Mouse (Mus musculus) embryonic facial prominence, embryonic 13.5 days (tissue): Measurements from ENCODE around the gene Akt1. TPM values are rescaled to one million over a fixed set of nuclear protein-coding genes. Genes with fewer than 3 reads are reported as not detected.

Experiments
- ATAC-seq: fragments of 200-750 bp; cut with Nextera tagmentation; 2 replicates; pipeline ENCODE4 v1.8.0; 2017; ENCODE audit warnings: low read depth; ENCODE audit not compliant: insufficient number of reproducible peaks, insufficient read depth, low FRiP score, low TSS enrichment
- H3K27ac ChIP-seq: fragments of 300-500 bp; sonication (generic); 2 replicates; pipeline ENCODE4 v1.5.1; 2015; ENCODE audit warnings: moderate library complexity, mild to moderate bottlenecking, inconsistent platforms
- H3K27me3 ChIP-seq: fragments of 300-500 bp; sonication (generic); 2 replicates; pipeline ENCODE4 v1.6.1; 2015; ENCODE audit warnings: mild to moderate bottlenecking, inconsistent platforms
- H3K36me3 ChIP-seq: fragments of 300-500 bp; sonication (generic); 2 replicates; pipeline ENCODE4 v1.6.1; 2015; ENCODE audit warnings: mild to moderate bottlenecking, inconsistent platforms
- H3K4me1 ChIP-seq: fragments of 300-500 bp; sonication (generic); 2 replicates; pipeline ENCODE4 v1.6.1; 2015; ENCODE audit warnings: inconsistent platforms
- H3K4me2 ChIP-seq: fragments of 300-500 bp; sonication (generic); 2 replicates; pipeline ENCODE4 v1.6.1; 2015; ENCODE audit warnings: moderate library complexity, mild to moderate bottlenecking, inconsistent platforms
- H3K4me3 ChIP-seq: fragments of 300-500 bp; sonication (generic); 2 replicates; pipeline ENCODE4 v1.5.1; 2015; ENCODE audit warnings: mild to moderate bottlenecking, inconsistent platforms
- H3K9ac ChIP-seq: fragments of 300-500 bp; sonication (generic); 2 replicates; pipeline ENCODE4 v1.6.1; 2015; ENCODE audit warnings: mild to moderate bottlenecking, inconsistent platforms
- H3K9me3 ChIP-seq: fragments of 300-500 bp; sonication (generic); 2 replicates; pipeline ENCODE4 v1.6.1; 2016; ENCODE audit warnings: inconsistent platforms
- WGBS: fragments of 180-500 bp; shearing (Covaris S2); methylation state at CpG from one replicate; pipeline ENCODE4 v1.1.7; 2015; ENCODE audit warnings: mixed read lengths; 5-methylcytosine and 5-hydroxymethylcytosine counted together
- polyA plus RNA-seq: library from polyadenylated mRNA; unstranded; fragments of >200 nt; fragmentation: Nextera tagmentation; extraction: Ambion mirVana; gene quantifications from 2 replicates; pipeline ENCODE4 v1.2.1, GENCODE M21; 2015

Gene Akt1
- polyA plus RNA-seq, 1 experiment from 2014 or later = 49.7 TPM

GRCm38 (mm10) chr12:112679027-112679996 lies 4.6 kb upstream of the Akt1 start:
- peak overlapping the region; percentile 62 for H3K4me3 ChIP-seq
- ATAC-seq = 0 out of 2 replicates have a peak, but pooled peaks have one; percentile 20
- H3K36me3 ChIP-seq = no peaks in the 10 kb centered on the region
- H3K9ac ChIP-seq = peak overlapping the region; percentile 73
- H3K27me3 ChIP-seq = peaks cover 71% of the 10 kb centered on the region
- peak overlapping the region; percentile 94 for H3K4me2 ChIP-seq
- H3K9me3 ChIP-seq = no peaks in the 10 kb centered on the region
- H3K4me1 ChIP-seq = peaks cover 33% of the 10 kb centered on the region
- no peak overlapping the region for H3K27ac ChIP-seq
- 4% methylated on average over 67 of the region's 87 CpGs for WGBS

GRCm38 (mm10) chr12:112678555-112679026 lies 3.9 kb upstream of the Akt1 start, which contains the start of gene Zbtb42:
Zbtb42 (plus strand) TSS chr12:112678828.
- peak within 1 kb of the TSS; percentile 73 for H3K9ac ChIP-seq
- peak within 1 kb of the TSS; percentile 62 for H3K4me3 ChIP-seq
- under 1% methylated on average over 60 of the region's 60 CpGs for WGBS
- H3K27ac ChIP-seq = no peak within 1 kb of the TSS
- H3K9me3 ChIP-seq = no peaks in the 10 kb centered on the region
- H3K36me3 ChIP-seq = no peaks in the 10 kb centered on the region
- peaks cover 66% of the 10 kb centered on the region for H3K27me3 ChIP-seq
- H3K4me2 ChIP-seq = peak within 1 kb of the TSS; percentile 94
- ATAC-seq = no peak
- H3K4me1 ChIP-seq = peaks cover 33% of the 10 kb centered on the region

- Histone ChIP-seq H3K4me2 (peak overlapping the region; percentile 94), H3K4me3 (peak overlapping the region; percentile 62), H3K27ac (no peak overlapping the region), H3K36me3 (no peaks in the 10 kb centered on the region), H3K4me1 (peaks cover 34% of the 10 kb centered on the region), H3K27me3 (peaks cover 61% of the 10 kb centered on the region), H3K9ac (peak overlapping the region; percentile 73), H3K9me3 (no peaks in the 10 kb centered on the region)
- ATAC-seq = no peak
- WGBS = 22% methylated on average over 19 of the region's 19 CpGs
Observed at GRCm38 (mm10) chr12:112677943-112678554, 3.4 kb upstream of the Akt1 start.

- Histone ChIP-seq H3K4me3 (no peak overlapping the region), H3K27me3 (peaks cover 51% of the 10 kb centered on the region), H3K4me2 (no peak overlapping the region), H3K9ac (no peak overlapping the region), H3K27ac (no peak overlapping the region), H3K9me3 (no peaks in the 10 kb centered on the region), H3K36me3 (no peaks in the 10 kb centered on the region), H3K4me1 (peaks cover 44% of the 10 kb centered on the region)
- WGBS = 62% methylated on average over 5 of the region's 5 CpGs
- ATAC-seq = no peak
Observed at GRCm38 (mm10) chr12:112677076-112677475, 2.4 kb upstream of the Akt1 start.

- WGBS = 17% methylated on average over 18 of the region's 18 CpGs
- Histone ChIP-seq H3K9ac (peak overlapping the region; percentile 99), H3K4me1 (peaks cover 60% of the 10 kb centered on the region), H3K4me2 (peak overlapping the region; percentile 85), H3K9me3 (no peaks in the 10 kb centered on the region), H3K36me3 (peaks cover 8% of the 10 kb centered on the region), H3K27ac (peak overlapping the region; percentile 95), H3K27me3 (peaks cover 35% of the 10 kb centered on the region), H3K4me3 (peak overlapping the region; percentile 100)
- peak; percentile 58 for ATAC-seq
Observed at GRCm38 (mm10) chr12:112675245-112676035, 756 bp upstream of the Akt1 start.

- H3K9me3 ChIP-seq = no peaks in the 10 kb centered on the region
- H3K36me3 ChIP-seq = peaks cover 26% of the 10 kb centered on the region
- under 1% methylated on average over 67 of the region's 68 CpGs for WGBS
- H3K27ac ChIP-seq = peak overlapping the region; percentile 95
- peak overlapping the region; percentile 99 for H3K9ac ChIP-seq
- ATAC-seq = no peak
- H3K4me2 ChIP-seq = peak overlapping the region; percentile 85
- peak overlapping the region; percentile 100 for H3K4me3 ChIP-seq
- H3K27me3 ChIP-seq = peaks cover 17% of the 10 kb centered on the region
- peaks cover 53% of the 10 kb centered on the region for H3K4me1 ChIP-seq
Observed at GRCm38 (mm10) chr12:112673576-112674091, 1.1 kb downstream of the Akt1 start.

GRCm38 (mm10) chr12:112672744-112673575 lies 1.7 kb downstream of the Akt1 start:
- H3K27me3 ChIP-seq = peaks cover 10% of the 10 kb centered on the region

GRCm38 (mm10) chr12:112671891-112672290 lies 2.8 kb downstream of the Akt1 start:
- Histone ChIP-seq H3K4me1 (peaks cover 56% of the 10 kb centered on the region), H3K27me3 (no peaks in the 10 kb centered on the region), H3K27ac (no peak overlapping the region), H3K9ac (peak overlapping the region; percentile 51; the same call in 1 of the 2 replicates), H3K4me3 (peak overlapping the region; percentile 100), H3K4me2 (peak overlapping the region; percentile 85), H3K36me3 (peaks cover 44% of the 10 kb centered on the region), H3K9me3 (no peaks in the 10 kb centered on the region)
- WGBS = 82% methylated on average over 7 of the region's 7 CpGs
- no peak for ATAC-seq

More at GRCm38 (mm10) chr12:112672744-112673575, 1.7 kb downstream of the Akt1 start:
- 6% methylated on average over 21 of the region's 21 CpGs for WGBS
- peaks cover 33% of the 10 kb centered on the region for H3K36me3 ChIP-seq
- peaks cover 49% of the 10 kb centered on the region for H3K4me1 ChIP-seq
- H3K4me2 ChIP-seq = peak overlapping the region; percentile 85
- H3K4me3 ChIP-seq = peak overlapping the region; percentile 100
- H3K9me3 ChIP-seq = no peaks in the 10 kb centered on the region
- peak overlapping the region; percentile 99 for H3K9ac ChIP-seq
- peak overlapping the region; percentile 95 for H3K27ac ChIP-seq
- no peak for ATAC-seq

GRCm38 (mm10) chr12:112670718-112671393 lies 3.8 kb downstream of the Akt1 start:
- ATAC-seq = no peak
- Histone ChIP-seq H3K36me3 (peaks cover 54% of the 10 kb centered on the region), H3K9ac (peak overlapping the region; percentile 51), H3K4me1 (peaks cover 67% of the 10 kb centered on the region), H3K9me3 (no peaks in the 10 kb centered on the region), H3K27ac (no peak overlapping the region), H3K27me3 (no peaks in the 10 kb centered on the region), H3K4me2 (peak overlapping the region; percentile 85), H3K4me3 (no peak overlapping the region)
- 53% methylated on average over 9 of the region's 9 CpGs for WGBS
